Mouse (Mus musculus): ENCODE measurements around the gene Ptpn3. TPM values are rescaled to one million over a fixed set of nuclear protein-coding genes. Genes with fewer than 3 reads are reported as not detected.

Ptpn3 gene
- total and polyA plus RNA-seq, 3 experiments: 0.08 to 0.14 (median 0.09) TPM

- H3K27me3 ChIP-seq (replicated peaks): no peaks in the 10 kb centered on the region
- in situ Hi-C loops (cut with MboI; ENCODE audit: low pct_ligation_motif_present, low pct_unique_long_range_greater_than_20kb, low sequenced_read_pairs) (no loop called here), dilution Hi-C loops (cut with MboI; ENCODE audit: extremely low pct_ligation_motif_present, extremely low pct_unique_long_range_greater_than_20kb, low sequenced_read_pairs) (no loop called here)
- H3K4me1 ChIP-seq (ENCODE audit: control insufficient read depth in 1 of 2, insufficient read depth in 2 of 2): peaks cover 0 to 2% of the 10 kb centered on the region in 2 experiments; a peak in 2 of 4 replicates
- H3K36me3 ChIP-seq (replicated peaks in 1 of 2; ENCODE audit: control insufficient read depth in 1 of 2, insufficient read depth in 1 of 2, low read length in 1 of 2): no peaks in the 10 kb centered on the region
- H3K4me2 ChIP-seq (ENCODE audit: insufficient read depth, low read depth, poor library complexity, severe bottlenecking): no peak overlapping the region
- H3K27ac ChIP-seq (ENCODE audit: insufficient read depth, low read depth): no peak overlapping the region
- H3K4me3 ChIP-seq (replicated peaks in 1 of 3; ENCODE audit: low read depth in 2 of 3, low read length in 2 of 3, poor library complexity in 1 of 3): no peak overlapping the region
- H3K79me2 ChIP-seq (replicated peaks; ENCODE audit: control insufficient read depth, extremely low read depth, insufficient read depth, poor library complexity, severe bottlenecking): no peaks in the 10 kb centered on the region
- no peak for DNase-seq (ENCODE audit: extremely low read depth)
- TF ChIP-seq MAX (IDR thresholded peaks at IDR 0.05; ENCODE audit: low read length): no peak
- TF ChIP-seq HCFC1 (IDR thresholded peaks at IDR 0.05; ENCODE audit: low read depth, low read length): no peak
- TF ChIP-seq MAFK (IDR thresholded peaks at IDR 0.05; ENCODE audit: insufficient replicate concordance, low read length): no peak
- no peak for TF ChIP-seq USF2 (conservative IDR thresholded peaks at IDR 0.05; ENCODE audit: low read depth, low read length)
- TF ChIP-seq ZMIZ1 (IDR thresholded peaks at IDR 0.05; ENCODE audit: low read depth, low read length): no peak
- no peak for TF ChIP-seq TBP (conservative IDR thresholded peaks at IDR 0.05; ENCODE audit: low read depth, low read length)
- TF ChIP-seq CHD1 (IDR thresholded peaks at IDR 0.05; ENCODE audit: low read depth, low read length): no peak
- no peak for TF ChIP-seq POLR2AphosphoS2 (IDR thresholded peaks at IDR 0.05; ENCODE audit: low read depth, low read length)
- no peak for TF ChIP-seq ELF1 (IDR thresholded peaks at IDR 0.05; ENCODE audit: low read depth, low read length)
- TF ChIP-seq JUN (IDR thresholded peaks at IDR 0.05; ENCODE audit: insufficient read depth, low read depth, low read length): no peak
- no peak for TF ChIP-seq E2F4 (IDR thresholded peaks at IDR 0.05; ENCODE audit: insufficient replicate concordance, low read depth, low read length)
- no peak for TF ChIP-seq MYC (IDR thresholded peaks at IDR 0.05; ENCODE audit: low read depth, low read length)
- TF ChIP-seq ZC3H11A (IDR thresholded peaks at IDR 0.05; ENCODE audit: low read depth, low read length): no peak
- no peak for TF ChIP-seq BHLHE40 (IDR thresholded peaks at IDR 0.05; ENCODE audit: low read depth, low read length)
- no peak for TF ChIP-seq RCOR1 (conservative IDR thresholded peaks at IDR 0.05; ENCODE audit: low read depth, low read length)
- H3K9me3 ChIP-seq (replicated peaks; ENCODE audit: low read length): no peaks in the 10 kb centered on the region
- no peak overlapping the region for H3K9ac ChIP-seq (ENCODE audit: insufficient read depth, low read depth)
Observed at GRCm38 (mm10) chr4:57172861-57173260, 128.8 kb downstream of the Ptpn3 start.

DNA sequence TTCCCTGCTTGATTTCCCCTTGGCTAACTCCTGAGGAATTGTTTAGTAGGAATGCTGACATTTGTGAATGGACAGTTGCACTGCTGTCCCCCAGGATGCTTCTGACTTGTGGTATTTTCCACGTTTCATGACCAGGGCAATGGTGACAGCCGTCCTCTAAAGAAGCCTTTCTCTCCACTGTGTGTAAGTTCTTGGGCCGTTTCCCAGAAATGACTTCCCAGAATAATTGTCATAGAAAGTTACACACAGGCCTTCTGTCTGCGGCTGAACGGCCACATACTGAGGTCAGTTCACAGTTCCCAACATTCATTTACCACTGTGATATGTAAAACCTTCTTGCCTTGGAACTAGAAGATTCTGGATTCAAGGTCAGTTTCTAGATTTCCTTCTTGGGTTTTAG is 129.8 kb downstream of the Ptpn3 start:
- Histone ChIP-seq H3K27ac (ENCODE audit: insufficient read depth, low read depth) (no peak overlapping the region), H3K4me1 (ENCODE audit: control insufficient read depth in 1 of 2, insufficient read depth in 2 of 2) (peaks cover 6 to 8% of the 10 kb centered on the region in 2 experiments), H3K9ac (ENCODE audit: insufficient read depth, low read depth) (no peak overlapping the region), H3K79me2 (replicated peaks; ENCODE audit: control insufficient read depth, extremely low read depth, insufficient read depth, poor library complexity, severe bottlenecking) (no peaks in the 10 kb centered on the region), H3K27me3 (replicated peaks) (no peaks in the 10 kb centered on the region), H3K4me3 (replicated peaks in 1 of 3; ENCODE audit: low read depth in 2 of 3, low read length in 2 of 3, poor library complexity in 1 of 3) (no peak overlapping the region), H3K36me3 (replicated peaks in 1 of 2; ENCODE audit: control insufficient read depth in 1 of 2, insufficient read depth in 1 of 2, low read length in 1 of 2) (no peaks in the 10 kb centered on the region), H3K9me3 (replicated peaks; ENCODE audit: low read length) (no peaks in the 10 kb centered on the region), H3K4me2 (ENCODE audit: insufficient read depth, low read depth, poor library complexity, severe bottlenecking) (no peak overlapping the region)
- DNase-seq (ENCODE audit: extremely low read depth): no peak
- dilution Hi-C loops (cut with MboI; ENCODE audit: extremely low pct_ligation_motif_present, extremely low pct_unique_long_range_greater_than_20kb, low sequenced_read_pairs) (no loop called here), in situ Hi-C loops (cut with MboI; ENCODE audit: low pct_ligation_motif_present, low pct_unique_long_range_greater_than_20kb, low sequenced_read_pairs) (no loop called here)
- TF ChIP-seq HCFC1 (IDR thresholded peaks at IDR 0.05; ENCODE audit: low read depth, low read length) (no peak), ZMIZ1 (IDR thresholded peaks at IDR 0.05; ENCODE audit: low read depth, low read length) (no peak), JUN (IDR thresholded peaks at IDR 0.05; ENCODE audit: insufficient read depth, low read depth, low read length) (no peak), MAFK (IDR thresholded peaks at IDR 0.05; ENCODE audit: insufficient replicate concordance, low read length) (no peak), CHD1 (IDR thresholded peaks at IDR 0.05; ENCODE audit: low read depth, low read length) (no peak), ZKSCAN1 (IDR thresholded peaks at IDR 0.05; ENCODE audit: borderline replicate concordance, low read depth, low read length) (no peak), ZC3H11A (IDR thresholded peaks at IDR 0.05; ENCODE audit: low read depth, low read length) (no peak), MAZ (IDR thresholded peaks at IDR 0.05; ENCODE audit: low read depth, low read length) (no peak), SIN3A (IDR thresholded peaks at IDR 0.05; ENCODE audit: low read length) (no peak), KAT2A (IDR thresholded peaks at IDR 0.05; ENCODE audit: insufficient replicate concordance, low read length) (no peak), ZNF384 (IDR thresholded peaks at IDR 0.05; ENCODE audit: low read depth, low read length) (no peak), TBP (conservative IDR thresholded peaks at IDR 0.05; ENCODE audit: low read depth, low read length) (no peak), ETS1 (conservative IDR thresholded peaks at IDR 0.05; ENCODE audit: low read depth, low read length) (no peak), RAD21 (IDR thresholded peaks at IDR 0.05; ENCODE audit: low read depth, low read length) (no peak), EP300 (IDR thresholded peaks at IDR 0.05; ENCODE audit: low read length) (no peak), IRF4 (IDR thresholded peaks at IDR 0.05; ENCODE audit: low read depth, low read length) (no peak), USF2 (conservative IDR thresholded peaks at IDR 0.05; ENCODE audit: low read depth, low read length) (no peak), MXI1 (IDR thresholded peaks at IDR 0.05; ENCODE audit: low read depth, low read length) (no peak), ELF1 (IDR thresholded peaks at IDR 0.05; ENCODE audit: low read depth, low read length) (no peak), POLR2A (IDR thresholded peaks at IDR 0.05; ENCODE audit: low read depth, low read length) (no peak)
